Mouse (Mus musculus): ENCODE measurements around the gene Dmac1.

DNA sequence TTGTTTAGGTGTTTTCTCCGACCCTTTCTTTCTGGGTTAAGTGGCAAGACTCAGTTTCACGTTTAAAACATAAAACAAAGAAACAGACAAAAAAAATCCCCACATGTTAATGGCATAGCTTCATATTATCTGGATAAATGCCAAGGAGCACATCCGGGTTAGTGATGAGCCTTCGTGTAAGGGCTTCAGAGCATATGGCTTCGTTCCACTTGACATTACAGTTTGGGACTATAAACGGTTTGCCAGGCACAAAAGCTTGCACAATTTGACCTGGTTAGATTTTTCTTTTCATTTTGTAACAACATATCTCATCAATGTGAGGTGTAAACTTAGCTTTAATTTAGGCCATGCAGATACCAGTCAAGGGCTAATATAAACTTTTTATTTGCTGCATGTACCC is 17.9 kb downstream of the Dmac1 start:
- TF ChIP-seq CTCF (IDR thresholded peaks at IDR 0.05; ENCODE audit: low read depth, low read length) (no peak), POLR2A (IDR thresholded peaks at IDR 0.05; ENCODE audit: borderline replicate concordance, low read depth, low read length) (no peak)

All from bone marrow macrophage, adult 2 months (primary cell).